Mouse (Mus musculus): ENCODE results near the gene Dtd2. TPM values are rescaled to one million over a fixed set of nuclear protein-coding genes. Genes with fewer than 3 reads are reported as not detected.

Gene Dtd2
- polyA plus RNA-seq, 1 experiment: 7.9 TPM

- no peak for DNase-seq (ENCODE audit: low read depth)
Observed at GRCm38 (mm10) chr12:51985163-51985748, 21.0 kb downstream of the Dtd2 start.

- DNase-seq (ENCODE audit: low read depth): no peak
Observed at GRCm38 (mm10) chr12:51983625-51984024, 22.7 kb downstream of the Dtd2 start.

- DNase-seq (ENCODE audit: low read depth): no peak
Observed at GRCm38 (mm10) chr12:51976531-51976930, 29.8 kb downstream of the Dtd2 start.

- DNase-seq (ENCODE audit: low read depth): no peak
Observed at GRCm38 (mm10) chr12:51974381-51974780, 31.9 kb downstream of the Dtd2 start.

GRCm38 (mm10) chr12:51972269-51973065 lies 33.8 kb downstream of the Dtd2 start:
- no peak for DNase-seq (ENCODE audit: low read depth)

- no peak for DNase-seq (ENCODE audit: low read depth)
Observed at GRCm38 (mm10) chr12:51971070-51971664, 35.1 kb downstream of the Dtd2 start, which contains the start of gene Heatr5a. Gene Heatr5a (minus strand): TSS chr12:51971321.

- DNase-seq (ENCODE audit: low read depth): no peak
Observed at GRCm38 (mm10) chr12:51970352-51971069, 35.8 kb downstream of the Dtd2 start.

GRCm38 (mm10) chr12:51969876-51970275 lies 36.4 kb downstream of the Dtd2 start:
- no peak for DNase-seq (ENCODE audit: low read depth)

GRCm38 (mm10) chr12:51969092-51969491 lies 37.2 kb downstream of the Dtd2 start:
- DNase-seq (ENCODE audit: low read depth): no peak

- no peak for DNase-seq (ENCODE audit: low read depth)
Observed at GRCm38 (mm10) chr12:51967915-51968595, 38.2 kb downstream of the Dtd2 start.

GRCm38 (mm10) chr12:51957626-51958025 lies 48.7 kb downstream of the Dtd2 start:
- no peak for DNase-seq (ENCODE audit: low read depth)

GRCm38 (mm10) chr12:51952309-51952708 lies 54.0 kb downstream of the Dtd2 start:
- no peak for DNase-seq (ENCODE audit: low read depth)

GRCm38 (mm10) chr12:51947498-51947945 lies 58.8 kb downstream of the Dtd2 start:
- no peak for DNase-seq (ENCODE audit: low read depth)

GRCm38 (mm10) chr12:51945331-51945730 lies 61.0 kb downstream of the Dtd2 start:
- no peak for DNase-seq (ENCODE audit: low read depth)

GRCm38 (mm10) chr12:51939848-51940247 lies 66.5 kb downstream of the Dtd2 start:
- DNase-seq (ENCODE audit: low read depth): no peak

Other genes with a start within 250 kb of the Dtd2 start
- gene Hectd1, start 177.0 kb downstream of the Dtd2 start, polyA plus RNA-seq (2012; rRNA removed): 24.2 and 30.2 TPM in 2 replicates
- 32.2 and 36.6 TPM in 2 replicates for gene Heatr5a, start 35.2 kb downstream of the Dtd2 start, polyA plus RNA-seq (2012; rRNA removed)
- 0.11 TPM in 1 of 2 replicates, not detected in the other for gene Gpr33, start 21.6 kb upstream of the Dtd2 start, polyA plus RNA-seq (2012; rRNA removed)
- 2.8 and 3.1 TPM in 2 replicates for gene Nubpl, start 91.2 kb upstream of the Dtd2 start, polyA plus RNA-seq (2012; rRNA removed)